Mouse (Mus musculus): ENCODE results near the gene Smarcal1.

Gene Smarcal1

GRCm38 (mm10) chr1:72582947-72583731, at the start of gene Smarcal1:
Gene Smarcal1, plus strand, starts transcription at chr1:72583251.
- peak; percentile 97 for DNase-seq

GRCm38 (mm10) chr1:72533439-72533838, 49.6 kb upstream of the Smarcal1 start:
- DNase-seq = no peak

GRCm38 (mm10) chr1:72535725-72536571, 47.1 kb upstream of the Smarcal1 start:
- no peak for DNase-seq

GRCm38 (mm10) chr1:72536611-72537351, 46.3 kb upstream of the Smarcal1 start, which contains the start of gene March4:
Gene March4, minus strand, starts transcription at chr1:72536930.
- peak; percentile 84 for DNase-seq

GRCm38 (mm10) chr1:72538266-72538665, 44.8 kb upstream of the Smarcal1 start:
- no peak for DNase-seq

GRCm38 (mm10) chr1:72550317-72550716, 32.7 kb upstream of the Smarcal1 start:
- DNase-seq = no peak

- DNase-seq = no peak
Measured at GRCm38 (mm10) chr1:72556471-72556870, 26.6 kb upstream of the Smarcal1 start.

GRCm38 (mm10) chr1:72558625-72559024, 24.4 kb upstream of the Smarcal1 start:
- DNase-seq = no peak

GRCm38 (mm10) chr1:72564334-72564962, 18.6 kb upstream of the Smarcal1 start:
- DNase-seq = no peak

GRCm38 (mm10) chr1:72567056-72567455, 16.0 kb upstream of the Smarcal1 start:
- no peak for DNase-seq

- no peak for DNase-seq
Measured at GRCm38 (mm10) chr1:72568725-72569124, 14.3 kb upstream of the Smarcal1 start.

- DNase-seq = no peak
Measured at GRCm38 (mm10) chr1:72574047-72574446, 9.0 kb upstream of the Smarcal1 start.

- DNase-seq = no peak
Measured at GRCm38 (mm10) chr1:72574608-72575007, 8.4 kb upstream of the Smarcal1 start.

- DNase-seq = no peak
Measured at GRCm38 (mm10) chr1:72575121-72575520, 7.9 kb upstream of the Smarcal1 start.

GRCm38 (mm10) chr1:72577481-72577922, 5.5 kb upstream of the Smarcal1 start:
- no peak for DNase-seq

- DNase-seq = no peak
Measured at GRCm38 (mm10) chr1:72578351-72578750, 4.7 kb upstream of the Smarcal1 start.

- no peak for DNase-seq
Measured at GRCm38 (mm10) chr1:72578806-72579205, 4.2 kb upstream of the Smarcal1 start.

GRCm38 (mm10) chr1:72583906-72584305, 855 bp downstream of the Smarcal1 start:
- DNase-seq = no peak

GRCm38 (mm10) chr1:72585971-72586875, 3.2 kb downstream of the Smarcal1 start:
- DNase-seq = no peak

- no peak for DNase-seq
Measured at GRCm38 (mm10) chr1:72587532-72587931, 4.5 kb downstream of the Smarcal1 start.

- no peak for DNase-seq
Measured at GRCm38 (mm10) chr1:72588763-72589162, 5.7 kb downstream of the Smarcal1 start.

All from lung, postnatal 10 days (tissue).